Mouse (Mus musculus): ENCODE data around the gene Tomm34.

DNA sequence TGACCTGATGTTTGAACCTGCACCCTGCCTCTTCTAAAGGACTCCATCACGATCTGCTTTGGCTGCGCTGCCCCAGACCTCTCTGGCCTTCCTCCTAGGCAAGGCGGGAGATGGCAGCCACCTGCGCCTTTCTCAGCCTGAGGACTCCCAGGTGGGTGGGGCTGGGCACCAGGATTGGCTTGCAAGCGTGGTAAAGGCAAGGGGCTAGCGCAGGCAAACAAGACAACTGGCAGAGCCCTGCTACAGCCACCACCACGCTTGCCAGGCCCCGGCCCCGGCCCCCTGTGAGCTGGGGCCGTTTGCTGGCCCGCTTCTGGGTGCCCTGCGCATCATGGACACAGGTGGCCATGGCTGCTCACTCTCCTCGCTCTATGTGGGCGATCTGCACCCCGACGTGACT is 45.8 kb downstream of the Tomm34 start, which contains the start of gene Pabpc1l:
- no peak for TF ChIP-seq POLR2A (IDR thresholded peaks at IDR 0.05; ENCODE audit: borderline replicate concordance, insufficient read depth, low read length)
- no peak for TF ChIP-seq CTCF (IDR thresholded peaks at IDR 0.05; ENCODE audit: borderline replicate concordance, insufficient read depth, low read depth, low read length)

Data from cerebellum, adult 2 months (tissue).